Mouse (Mus musculus): ENCODE measurements around the gene Gm44790.
"Not testable (repeated sequence)": the region's sequence is repeated elsewhere in the genome, so short reads cannot be mapped to it uniquely, and the experiment has no call there.

Gm44790 gene

GRCm38 (mm10) chr6:86474646-86475181 lies 48.3 kb downstream of the Gm44790 start:
- DNase-seq (ENCODE audit: low read depth), result no peak

GRCm38 (mm10) chr6:86475462-86476167 lies 49.2 kb downstream of the Gm44790 start:
- no peak for DNase-seq (ENCODE audit: low read depth)

GRCm38 (mm10) chr6:86476931-86477330 lies 50.5 kb downstream of the Gm44790 start:
- no peak for DNase-seq (ENCODE audit: low read depth)

GRCm38 (mm10) chr6:86479311-86479710 lies 52.9 kb downstream of the Gm44790 start:
- DNase-seq (ENCODE audit: low read depth), result no peak

GRCm38 (mm10) chr6:86479816-86480188 lies 53.3 kb downstream of the Gm44790 start:
- DNase-seq (ENCODE audit: low read depth), result no peak

- no peak for DNase-seq (ENCODE audit: low read depth)
Observed at GRCm38 (mm10) chr6:86480189-86480831, 53.9 kb downstream of the Gm44790 start.

- no peak for DNase-seq (ENCODE audit: low read depth)
Observed at GRCm38 (mm10) chr6:86481871-86482270, 55.4 kb downstream of the Gm44790 start.

- DNase-seq (ENCODE audit: low read depth), result no peak
Observed at GRCm38 (mm10) chr6:86485943-86486640, 59.6 kb downstream of the Gm44790 start.

GRCm38 (mm10) chr6:86487358-86488148 lies 61.1 kb downstream of the Gm44790 start:
- DNase-seq (ENCODE audit: low read depth), result peak; percentile 79

GRCm38 (mm10) chr6:86488149-86488485 lies 61.7 kb downstream of the Gm44790 start:
- DNase-seq (ENCODE audit: low read depth), result no peak

GRCm38 (mm10) chr6:86489945-86490344 lies 63.5 kb downstream of the Gm44790 start:
- DNase-seq (ENCODE audit: low read depth), result no peak

- DNase-seq (ENCODE audit: low read depth), result not testable (repeated sequence)
Observed at GRCm38 (mm10) chr6:86490413-86490812, 64.0 kb downstream of the Gm44790 start.

- DNase-seq (ENCODE audit: low read depth), result no peak
Observed at GRCm38 (mm10) chr6:86493469-86494263, 67.2 kb downstream of the Gm44790 start.

GRCm38 (mm10) chr6:86494767-86495166 lies 68.3 kb downstream of the Gm44790 start:
- DNase-seq (ENCODE audit: low read depth), result no peak

All from c-Kit-positive CD71-negative TER-119-negative erythroid progenitor cells, embryonic 14.5 days (primary cell).